Mouse (Mus musculus): ENCODE data around the gene Rassf3.

DNA sequence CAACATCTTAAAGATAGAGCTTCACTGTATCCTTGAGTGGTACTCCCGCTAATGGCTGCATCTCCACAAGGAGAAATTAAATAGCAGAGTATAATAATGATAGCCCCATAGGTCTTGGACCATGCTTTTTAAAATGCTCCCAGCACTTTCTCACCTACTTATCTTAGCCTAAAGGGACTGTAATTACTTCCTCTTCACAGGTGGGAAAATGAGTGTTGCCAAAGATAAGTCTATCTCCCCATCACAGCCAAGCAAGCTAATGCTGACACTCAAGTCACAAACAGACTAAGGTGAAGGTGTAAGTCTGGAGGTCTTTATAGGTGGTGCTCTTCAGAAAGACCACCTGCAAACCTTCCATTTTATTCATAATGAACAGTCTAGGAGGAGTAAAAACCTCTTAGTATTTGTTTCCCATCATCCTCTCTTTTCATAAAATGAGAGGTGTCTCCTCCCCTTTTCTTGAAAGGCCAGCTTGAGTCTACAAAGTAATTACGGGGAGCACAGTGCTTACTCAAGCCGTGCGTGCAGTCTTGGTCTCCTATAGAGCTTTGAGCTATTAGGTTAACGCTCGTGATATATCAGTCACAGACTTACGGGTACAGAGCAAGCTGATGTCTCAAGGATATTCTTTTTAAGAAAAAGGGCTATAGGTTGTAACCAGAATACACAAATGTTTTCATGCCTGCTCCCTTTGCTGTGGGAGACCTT, 16.6 kb upstream of the Rassf3 start:
- TF ChIP-seq POLR2A (IDR thresholded peaks at IDR 0.05; ENCODE audit: extremely low read depth, insufficient read depth, low read length) (no peak), CTCF (IDR thresholded peaks at IDR 0.05; ENCODE audit: low read depth, low read length) (no peak)
